Mouse (Mus musculus) forebrain, embryonic 16.5 days (tissue): ENCODE results near the gene Syt8. TPM values are rescaled to one million over a fixed set of nuclear protein-coding genes. Genes with fewer than 3 reads are reported as not detected.

Experiments used
- ATAC-seq: fragments of 200-750 bp; cut with Nextera tagmentation; 2 replicates; pipeline ENCODE4 v1.8.0; 2017; ENCODE audit warnings: mild to moderate bottlenecking, moderate library complexity
- H3K27ac ChIP-seq: fragments of 300-500 bp; sonication (generic); 2 replicates; pipeline ENCODE4 v1.5.1; 2014; ENCODE audit warnings: low read length, control low read depth
- H3K27me3 ChIP-seq: fragments of 300-500 bp; sonication (generic); replicated peaks from 2 replicates; pipeline ENCODE4 v1.6.1; 2014; ENCODE audit warnings: low read length; ENCODE audit not compliant: control insufficient read depth, insufficient read depth
- H3K36me3 ChIP-seq: fragments of 300-500 bp; sonication (generic); 2 replicates; pipeline ENCODE4 v1.6.1; 2014; ENCODE audit not compliant: control insufficient read depth, insufficient read depth
- H3K4me1 ChIP-seq: fragments of 300-500 bp; sonication (generic); replicated peaks from 2 replicates; pipeline ENCODE4 v1.6.1; 2014; ENCODE audit warnings: low read length; ENCODE audit not compliant: control insufficient read depth, insufficient read depth
- H3K4me2 ChIP-seq: fragments of 300-500 bp; sonication (generic); 2 replicates; pipeline ENCODE4 v1.6.1; 2014; ENCODE audit warnings: mild to moderate bottlenecking, low read length, control low read depth
- H3K4me3 ChIP-seq: fragments of 300-500 bp; sonication (generic); replicated peaks from 2 replicates; pipeline ENCODE4 v1.5.1; 2014; ENCODE audit warnings: mild to moderate bottlenecking, low read length, control low read depth
- H3K9ac ChIP-seq: fragments of 300-500 bp; sonication (generic); replicated peaks from 2 replicates; pipeline ENCODE4 v1.6.1; 2014; ENCODE audit warnings: low read depth, low read length, control low read depth
- H3K9me3 ChIP-seq: fragments of 300-500 bp; sonication (generic); 2 replicates; pipeline ENCODE4 v1.6.1; 2016; ENCODE audit warnings: low read length; ENCODE audit not compliant: control insufficient read depth
- WGBS: fragments of 180-500 bp; shearing (Covaris S2); extraction: QIAGEN DNeasy Blood & Tissue Kit; methylation state at CpG from one replicate; pipeline ENCODE4 v1.1.7; 2014; 5-methylcytosine and 5-hydroxymethylcytosine counted together
- polyA plus RNA-seq: library from polyadenylated mRNA; unstranded; fragments of >200 nt; fragmentation: Nextera tagmentation; extraction: Ambion mirVana; gene quantifications from 2 replicates; pipeline ENCODE4 v1.2.1, GENCODE M21; 2015

Gene Syt8
- polyA plus RNA-seq, 1 experiment from 2014 or later, result not detected

DNA sequence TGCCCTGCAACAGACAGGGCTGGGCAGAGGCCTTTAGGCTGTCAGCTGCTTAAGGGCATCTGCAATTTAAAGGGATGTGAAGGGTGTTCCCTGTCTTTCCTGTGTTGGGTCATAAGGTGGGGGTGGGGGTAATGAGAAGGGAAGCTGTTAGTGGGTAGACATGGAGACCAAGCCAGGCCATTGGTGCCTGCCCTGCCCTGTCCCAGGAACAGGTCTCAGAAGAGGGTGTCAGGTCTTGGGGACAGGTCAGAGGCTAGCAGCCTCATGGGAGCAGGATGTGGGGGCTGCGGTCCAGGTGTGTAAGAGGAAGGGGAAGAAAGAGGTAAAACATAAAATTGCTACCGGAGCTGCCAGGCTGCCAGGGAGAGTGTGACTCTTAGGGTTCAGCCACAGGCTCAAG, 26.8 kb downstream of the Syt8 start:
- H3K4me2 ChIP-seq, result no peak overlapping the region
- no peaks in the 10 kb centered on the region for H3K9me3 ChIP-seq
- 98% methylated on average over 2 of the region's 2 CpGs for WGBS
- no peak overlapping the region for H3K27ac ChIP-seq
- no peaks in the 10 kb centered on the region for H3K27me3 ChIP-seq
- no peak overlapping the region for H3K9ac ChIP-seq
- no peak overlapping the region for H3K4me3 ChIP-seq
- no peak for ATAC-seq
- peaks cover 11% of the 10 kb centered on the region for H3K4me1 ChIP-seq
- H3K36me3 ChIP-seq, result no peaks in the 10 kb centered on the region

DNA sequence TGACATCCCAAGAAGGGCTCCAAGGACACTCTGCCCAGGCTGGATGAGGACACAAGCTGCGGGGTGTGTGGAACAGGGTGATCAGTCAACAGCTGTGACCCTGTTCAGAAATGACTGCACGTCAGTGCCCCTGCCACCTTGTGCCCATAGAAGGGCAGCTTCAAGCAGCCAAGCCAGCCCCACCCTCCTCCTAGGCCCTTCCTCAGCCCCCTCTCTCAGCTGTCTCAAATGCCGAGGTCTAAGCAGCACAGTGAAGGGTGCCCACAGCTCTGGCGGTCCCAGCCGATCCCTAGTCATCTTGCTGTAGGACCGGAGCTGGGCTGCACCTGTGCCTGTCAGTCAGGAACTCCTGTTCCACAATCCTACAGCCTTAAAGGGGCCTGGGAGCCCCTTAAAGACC, 27.5 kb downstream of the Syt8 start:
- no peaks in the 10 kb centered on the region for H3K9me3 ChIP-seq
- no peak overlapping the region for H3K27ac ChIP-seq
- H3K36me3 ChIP-seq, result no peaks in the 10 kb centered on the region
- no peak for ATAC-seq
- H3K9ac ChIP-seq, result no peak overlapping the region
- H3K4me1 ChIP-seq, result peaks cover 7% of the 10 kb centered on the region
- H3K4me3 ChIP-seq, result no peak overlapping the region
- WGBS, result 87% methylated on average over 6 of the region's 6 CpGs
- no peaks in the 10 kb centered on the region for H3K27me3 ChIP-seq
- H3K4me2 ChIP-seq, result no peak overlapping the region

DNA sequence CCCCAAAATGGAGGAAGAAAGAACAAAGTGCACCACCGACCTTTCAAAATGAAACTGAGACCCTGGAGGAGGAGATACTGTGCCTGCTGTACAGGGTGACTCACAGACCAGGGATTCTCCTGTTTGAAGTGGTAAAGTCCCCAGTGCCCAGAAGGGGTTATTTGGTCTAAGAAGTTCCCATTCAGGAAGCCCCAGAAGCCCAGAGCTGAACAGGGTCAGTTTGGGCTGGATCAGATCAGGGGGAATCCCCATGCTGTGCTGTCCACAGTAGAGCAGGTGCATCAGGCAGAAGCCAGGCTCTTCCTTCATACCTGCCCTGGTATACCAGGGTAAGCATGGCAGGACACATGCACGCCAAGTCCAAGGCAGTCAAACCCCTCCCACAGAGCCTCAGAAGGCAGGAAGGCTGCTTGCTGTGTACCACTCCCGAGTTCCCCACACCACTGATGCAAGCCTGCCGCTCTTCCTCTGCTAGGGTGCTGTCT, 28.0 kb downstream of the Syt8 start:
- H3K4me2 ChIP-seq, result no peak overlapping the region
- H3K36me3 ChIP-seq, result no peaks in the 10 kb centered on the region
- H3K9ac ChIP-seq, result no peak overlapping the region
- no peak overlapping the region for H3K4me3 ChIP-seq
- H3K4me1 ChIP-seq, result peaks cover 3% of the 10 kb centered on the region
- H3K27me3 ChIP-seq, result no peaks in the 10 kb centered on the region
- ATAC-seq, result no peak
- WGBS, result 72% methylated on average over 4 of the region's 4 CpGs
- no peaks in the 10 kb centered on the region for H3K9me3 ChIP-seq
- H3K27ac ChIP-seq, result no peak overlapping the region

GRCm38 (mm10) chr7:142470171-142470691, 35.6 kb downstream of the Syt8 start:
- H3K36me3 ChIP-seq, result no peaks in the 10 kb centered on the region
- H3K9me3 ChIP-seq, result no peaks in the 10 kb centered on the region
- no peak overlapping the region for H3K4me3 ChIP-seq
- no peak for ATAC-seq
- H3K4me2 ChIP-seq, result no peak overlapping the region
- H3K27ac ChIP-seq, result no peak overlapping the region
- 86% methylated on average over 7 of the region's 7 CpGs for WGBS
- H3K9ac ChIP-seq, result no peak overlapping the region
- H3K27me3 ChIP-seq, result no peaks in the 10 kb centered on the region
- H3K4me1 ChIP-seq, result peaks cover 12% of the 10 kb centered on the region

GRCm38 (mm10) chr7:142470808-142471413, 36.3 kb downstream of the Syt8 start:
- no peak for ATAC-seq
- H3K27ac ChIP-seq, result no peak overlapping the region
- 34% methylated on average over 4 of the region's 4 CpGs for WGBS

DNA sequence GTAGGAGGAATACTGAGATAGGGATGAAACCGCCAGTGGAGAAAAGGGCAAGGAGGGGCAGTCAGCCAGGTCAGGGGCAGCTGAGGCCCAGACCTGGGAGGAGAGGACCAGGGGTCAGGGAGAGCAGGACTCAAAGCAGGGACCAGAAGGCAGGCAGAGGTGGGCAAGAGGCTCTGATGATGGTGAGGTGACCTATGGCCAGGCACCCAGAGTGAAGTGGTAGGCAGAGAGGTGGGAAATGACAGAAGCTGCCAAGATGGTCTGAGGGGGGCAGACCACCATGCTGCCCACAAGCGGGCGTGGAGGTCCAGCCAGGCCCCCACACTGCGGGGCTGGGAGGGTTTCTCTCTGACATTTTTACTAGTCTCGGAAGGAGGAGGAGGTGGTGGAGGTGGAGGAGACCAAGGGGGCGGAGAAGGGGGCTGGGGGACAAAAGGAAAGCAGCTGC, 36.8 kb downstream of the Syt8 start:
- Histone ChIP-seq H3K4me2 (no peak overlapping the region), H3K4me1 (peaks cover 12% of the 10 kb centered on the region), H3K9me3 (no peaks in the 10 kb centered on the region), H3K36me3 (no peaks in the 10 kb centered on the region), H3K27ac (no peak overlapping the region), H3K4me3 (no peak overlapping the region), H3K9ac (no peak overlapping the region), H3K27me3 (no peaks in the 10 kb centered on the region)
- WGBS, result 42% methylated on average over 6 of the region's 6 CpGs
- no peak for ATAC-seq

More at GRCm38 (mm10) chr7:142470808-142471413, 36.3 kb downstream of the Syt8 start:
- Histone ChIP-seq H3K4me3 (no peak overlapping the region), H3K9me3 (no peaks in the 10 kb centered on the region), H3K27me3 (no peaks in the 10 kb centered on the region), H3K4me1 (peaks cover 12% of the 10 kb centered on the region), H3K9ac (no peak overlapping the region), H3K36me3 (no peaks in the 10 kb centered on the region), H3K4me2 (no peak overlapping the region)

DNA sequence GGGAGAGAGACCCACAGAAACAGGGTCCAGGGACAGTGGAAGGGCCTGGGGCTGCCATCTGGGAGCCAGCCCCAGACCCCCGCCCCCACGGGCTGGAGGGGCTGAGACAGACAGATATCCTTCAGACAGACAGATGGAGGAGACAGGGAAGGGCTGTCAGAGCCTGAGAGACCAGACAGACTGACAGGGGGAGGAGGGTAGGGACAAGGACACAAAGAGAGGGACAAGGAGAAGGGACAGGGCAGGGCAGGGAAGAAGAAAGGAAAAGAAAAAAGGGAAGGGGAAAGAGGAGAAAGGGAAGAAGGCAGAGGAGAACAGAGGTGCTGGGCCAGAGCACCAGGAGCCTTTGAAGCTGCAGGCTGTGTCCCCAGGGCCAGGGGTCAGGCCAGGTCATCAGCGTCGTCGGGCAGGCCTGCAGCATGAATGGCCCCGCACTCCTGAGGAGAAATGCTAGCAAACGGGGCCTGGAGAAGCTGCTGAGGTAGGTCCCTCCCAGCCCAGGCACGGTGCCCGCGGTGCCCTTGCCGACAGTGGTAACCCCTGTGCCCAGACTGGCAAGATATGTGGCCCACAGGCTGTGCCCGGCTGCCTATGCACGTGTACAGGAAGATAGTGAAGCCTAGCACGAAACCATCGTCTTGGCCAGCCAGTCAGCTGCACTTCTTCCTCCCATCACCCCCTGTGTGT, 37.4 kb downstream of the Syt8 start:
- Histone ChIP-seq H3K4me1 (peaks cover 12% of the 10 kb centered on the region), H3K4me3 (no peak overlapping the region), H3K27me3 (no peaks in the 10 kb centered on the region), H3K36me3 (no peaks in the 10 kb centered on the region), H3K9ac (peak overlapping the region; percentile 22; the same call in 1 of the 2 replicates), H3K9me3 (no peaks in the 10 kb centered on the region), H3K4me2 (no peak overlapping the region), H3K27ac (no peak overlapping the region)
- no peak for ATAC-seq
- WGBS, result 40% methylated on average over 15 of the region's 15 CpGs

- WGBS, result 93% methylated on average over 4 of the region's 4 CpGs
- H3K4me1 ChIP-seq, result peaks cover 12% of the 10 kb centered on the region
These were observed 38.3 kb downstream of the Syt8 start for GRCm38 (mm10) chr7:142472936-142473335.

DNA sequence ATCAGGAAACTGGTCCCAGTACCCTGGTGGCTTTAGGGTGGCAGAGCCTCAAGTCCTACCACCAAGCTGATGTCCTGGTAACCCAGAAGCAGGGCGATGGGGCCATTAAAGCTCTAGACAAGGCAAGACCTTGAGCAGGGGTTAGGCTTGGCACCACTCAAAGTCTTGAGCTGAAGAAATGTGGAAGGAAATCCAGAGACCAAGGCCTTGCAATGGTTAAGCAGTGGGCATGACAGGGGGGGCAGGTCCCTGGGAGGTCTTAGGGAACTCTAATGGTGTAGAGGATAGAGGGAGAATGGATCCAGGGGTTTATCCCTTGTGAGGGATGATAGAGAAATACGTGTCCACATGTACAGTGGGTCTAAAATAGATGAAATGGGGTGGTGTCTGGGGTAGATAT, 38.8 kb downstream of the Syt8 start:
- no peak overlapping the region for H3K4me3 ChIP-seq
- ATAC-seq, result no peak
- H3K27me3 ChIP-seq, result no peaks in the 10 kb centered on the region
- peaks cover 12% of the 10 kb centered on the region for H3K4me1 ChIP-seq
- H3K36me3 ChIP-seq, result no peaks in the 10 kb centered on the region
- WGBS, result 92% methylated on average over 2 of the region's 2 CpGs
- H3K4me2 ChIP-seq, result no peak overlapping the region
- no peak overlapping the region for H3K27ac ChIP-seq
- no peak overlapping the region for H3K9ac ChIP-seq
- no peaks in the 10 kb centered on the region for H3K9me3 ChIP-seq

More at GRCm38 (mm10) chr7:142472936-142473335, 38.3 kb downstream of the Syt8 start:
- Histone ChIP-seq H3K4me3 (no peak overlapping the region), H3K27ac (no peak overlapping the region), H3K4me2 (no peak overlapping the region), H3K27me3 (no peaks in the 10 kb centered on the region), H3K9me3 (no peaks in the 10 kb centered on the region), H3K36me3 (no peaks in the 10 kb centered on the region), H3K9ac (no peak overlapping the region)
- ATAC-seq, result no peak
